Mouse (Mus musculus): ENCODE measurements at regions not wholly inside any gene's neighbourhood (a gene's known extent, or its start where the extent isn't known, plus 50 kb on each side); places are given as distances from the start of the nearest gene placed in this dataset.

- no peak for TF ChIP-seq CTCF (IDR thresholded peaks at IDR 0.05)
- DNase-seq (ENCODE audit: extremely low spot score in 1 of 2, low spot score in 2 of 2): peak in 1 of 2 experiments; percentile 32
- no peak overlapping the region for H3K4me3 ChIP-seq
- no peak overlapping the region for H3K27ac ChIP-seq
- intact Hi-C loops (cut with DNase I): no loop called here
These were observed 565.6 kb downstream of the Defb40 start for GRCm38 (mm10) chr8:18412470-18412869.

- intact Hi-C loops (cut with DNase I): no loop called here
- H3K4me3 ChIP-seq: no peak overlapping the region
- no peak for DNase-seq (ENCODE audit: extremely low spot score in 1 of 2, low spot score in 2 of 2)
- TF ChIP-seq CTCF (IDR thresholded peaks at IDR 0.05): no peak
- H3K27ac ChIP-seq: no peak overlapping the region
These were observed 571.6 kb downstream of the Defb40 start for GRCm38 (mm10) chr8:18406446-18406845.

- Histone ChIP-seq H3K4me3 (no peak overlapping the region), H3K27ac (no peak overlapping the region)
- DNase-seq (ENCODE audit: extremely low spot score in 1 of 2, low spot score in 2 of 2): peak; percentile 41 to 55
- peak; percentile 70 for TF ChIP-seq CTCF (IDR thresholded peaks at IDR 0.05)
- intact Hi-C loops (cut with DNase I): loop anchor here (5.0 kb wide), 2 partner anchors 174 to 816 kb away; no protein-coding TSS in a partner anchor
These were observed 589.7 kb downstream of the Defb40 start for GRCm38 (mm10) chr8:18388353-18388752.

GRCm38 (mm10) chr8:18381615-18382178, 596.4 kb downstream of the Defb40 start:
- TF ChIP-seq CTCF (IDR thresholded peaks at IDR 0.05): no peak
- Histone ChIP-seq H3K27ac (no peak overlapping the region), H3K4me3 (no peak overlapping the region)
- no peak for DNase-seq (ENCODE audit: extremely low spot score in 1 of 2, low spot score in 2 of 2)
- intact Hi-C loops (cut with DNase I): no loop called here

- Histone ChIP-seq H3K4me3 (no peak overlapping the region), H3K27ac (no peak overlapping the region)
- no peak for TF ChIP-seq CTCF (IDR thresholded peaks at IDR 0.05)
- intact Hi-C loops (cut with DNase I): loop anchor here (5.0 to 10.0 kb wide), 2 partner anchors 84 to 776 kb away; no protein-coding TSS in a partner anchor
- DNase-seq (ENCODE audit: extremely low spot score in 1 of 2, low spot score in 2 of 2): no peak
These were observed 629.3 kb downstream of the Defb40 start for GRCm38 (mm10) chr8:18348716-18349115.

- Histone ChIP-seq H3K4me3 (no peak overlapping the region), H3K27ac (no peak overlapping the region)
- no peak for DNase-seq (ENCODE audit: extremely low spot score in 1 of 2, low spot score in 2 of 2)
- no peak for TF ChIP-seq CTCF (IDR thresholded peaks at IDR 0.05)
- intact Hi-C loops (cut with DNase I): loop anchor here (5.0 to 10.0 kb wide), 2 partner anchors 81 to 774 kb away; no protein-coding TSS in a partner anchor
These were observed 631.8 kb downstream of the Defb40 start for GRCm38 (mm10) chr8:18346248-18346647.

- intact Hi-C loops (cut with DNase I): loop anchor here (5.0 to 10.0 kb wide), 2 partner anchors 81 to 773 kb away; no protein-coding TSS in a partner anchor
These were observed 632.7 kb downstream of the Defb40 start for GRCm38 (mm10) chr8:18345322-18345721.

GRCm38 (mm10) chr8:18344838-18345237, 633.2 kb downstream of the Defb40 start:
- no peak for DNase-seq (ENCODE audit: extremely low spot score in 1 of 2, low spot score in 2 of 2)
- Histone ChIP-seq H3K4me3 (no peak overlapping the region), H3K27ac (no peak overlapping the region)
- intact Hi-C loops (cut with DNase I): loop anchor here (5.0 to 10.0 kb wide), 2 partner anchors 80 to 773 kb away; no protein-coding TSS in a partner anchor
- TF ChIP-seq CTCF (IDR thresholded peaks at IDR 0.05): no peak

More at GRCm38 (mm10) chr8:18345322-18345721, 632.7 kb downstream of the Defb40 start:
- no peak overlapping the region for H3K27ac ChIP-seq
- no peak overlapping the region for H3K4me3 ChIP-seq
- TF ChIP-seq CTCF (IDR thresholded peaks at IDR 0.05): peak; percentile 61
- peak; percentile 43 to 44 for DNase-seq (ENCODE audit: extremely low spot score in 1 of 2, low spot score in 2 of 2)

- Histone ChIP-seq H3K27ac (no peak overlapping the region), H3K4me3 (no peak overlapping the region)
- DNase-seq (ENCODE audit: extremely low spot score in 1 of 2, low spot score in 2 of 2): no peak
- intact Hi-C loops (cut with DNase I): no loop called here
- no peak for TF ChIP-seq CTCF (IDR thresholded peaks at IDR 0.05)
These were observed 642.5 kb downstream of the Defb40 start for GRCm38 (mm10) chr8:18335576-18335975.

- intact Hi-C loops (cut with DNase I): no loop called here
- TF ChIP-seq CTCF (IDR thresholded peaks at IDR 0.05): no peak
- Histone ChIP-seq H3K27ac (no peak overlapping the region), H3K4me3 (no peak overlapping the region)
- no peak for DNase-seq (ENCODE audit: extremely low spot score in 1 of 2, low spot score in 2 of 2)
These were observed 649.5 kb downstream of the Defb40 start for GRCm38 (mm10) chr8:18328521-18328920.

GRCm38 (mm10) chr8:18316488-18316887, 661.6 kb downstream of the Defb40 start:
- no peak for TF ChIP-seq CTCF (IDR thresholded peaks at IDR 0.05)
- Histone ChIP-seq H3K27ac (no peak overlapping the region), H3K4me3 (no peak overlapping the region)
- no peak for DNase-seq (ENCODE audit: extremely low spot score in 1 of 2, low spot score in 2 of 2)
- intact Hi-C loops (cut with DNase I): no loop called here

GRCm38 (mm10) chr8:18311597-18311996, 666.5 kb downstream of the Defb40 start:
- no peak for TF ChIP-seq CTCF (IDR thresholded peaks at IDR 0.05)
- DNase-seq (ENCODE audit: extremely low spot score in 1 of 2, low spot score in 2 of 2): no peak
- intact Hi-C loops (cut with DNase I): no loop called here
- Histone ChIP-seq H3K4me3 (no peak overlapping the region), H3K27ac (no peak overlapping the region)

- no peak for TF ChIP-seq CTCF (IDR thresholded peaks at IDR 0.05)
- no peak for DNase-seq (ENCODE audit: extremely low spot score in 1 of 2, low spot score in 2 of 2)
- intact Hi-C loops (cut with DNase I): no loop called here
- H3K4me3 ChIP-seq: no peak overlapping the region
- no peak overlapping the region for H3K27ac ChIP-seq
These were observed 667.1 kb downstream of the Defb40 start for GRCm38 (mm10) chr8:18310927-18311326.
